Mouse (Mus musculus): Measurements from ENCODE around the gene Hecw2. TPM values are rescaled to one million over a fixed set of nuclear protein-coding genes. Genes with fewer than 3 reads are reported as not detected.

The Hecw2 gene
- total RNA-seq, 2 experiments from 2014 or later: 12.0 to 14.9 TPM

DNA sequence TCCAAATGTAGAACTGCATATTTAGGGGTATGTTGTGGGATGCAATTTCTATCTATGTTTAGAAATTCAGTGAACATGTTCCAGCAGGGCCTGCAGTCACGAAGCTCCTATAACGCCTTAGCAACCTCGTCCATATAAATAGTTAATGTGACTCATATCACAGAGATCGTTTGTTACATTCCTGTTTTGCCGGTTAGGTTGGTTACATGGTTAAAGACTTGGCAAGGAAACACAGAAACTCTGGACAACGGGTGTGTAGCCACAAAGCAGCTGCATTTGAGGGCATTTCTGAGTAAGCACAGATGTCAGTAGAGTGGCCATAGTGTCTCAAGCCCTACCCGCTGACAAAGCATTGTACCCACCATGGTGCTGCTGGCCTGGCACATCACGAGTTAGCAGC lies 349.1 kb downstream of the Hecw2 start:
- intact Hi-C loops (cut with DNase I): no loop called here
- no peak for DNase-seq

DNA sequence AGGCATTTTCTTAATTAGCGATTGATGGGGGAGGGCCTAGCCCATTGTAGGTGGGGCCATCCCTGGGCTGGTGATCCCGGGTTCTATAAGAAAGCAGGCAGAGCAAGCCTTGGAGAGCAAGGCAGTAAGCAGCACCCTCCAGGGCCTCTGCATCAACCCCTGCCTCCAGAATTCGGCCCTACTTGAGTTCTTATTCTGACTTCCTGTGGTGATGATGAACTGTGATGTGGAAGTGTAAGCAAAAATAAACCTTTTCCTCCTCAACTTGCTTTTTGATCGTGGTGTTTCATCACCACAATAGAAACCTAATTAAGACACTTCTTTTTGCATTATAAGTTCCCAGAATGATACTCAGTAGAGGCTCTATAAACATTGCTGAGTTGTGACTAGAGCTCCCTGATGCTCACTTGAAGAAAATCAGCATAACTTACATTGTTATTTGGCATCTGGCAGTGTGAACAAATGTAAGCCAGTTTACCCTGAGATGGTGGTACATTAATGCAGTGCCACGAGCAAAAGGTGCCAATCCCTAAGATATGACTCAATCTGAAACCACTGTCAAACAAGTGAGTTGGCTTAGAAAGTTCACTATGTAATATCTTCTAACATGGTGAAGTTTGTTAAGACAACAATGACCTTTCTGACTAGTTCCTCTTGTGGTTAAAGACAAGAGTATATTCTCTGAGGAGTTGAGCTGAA lies 349.9 kb downstream of the Hecw2 start:
- intact Hi-C loops (cut with DNase I): no loop called here
- no peak for DNase-seq

DNA sequence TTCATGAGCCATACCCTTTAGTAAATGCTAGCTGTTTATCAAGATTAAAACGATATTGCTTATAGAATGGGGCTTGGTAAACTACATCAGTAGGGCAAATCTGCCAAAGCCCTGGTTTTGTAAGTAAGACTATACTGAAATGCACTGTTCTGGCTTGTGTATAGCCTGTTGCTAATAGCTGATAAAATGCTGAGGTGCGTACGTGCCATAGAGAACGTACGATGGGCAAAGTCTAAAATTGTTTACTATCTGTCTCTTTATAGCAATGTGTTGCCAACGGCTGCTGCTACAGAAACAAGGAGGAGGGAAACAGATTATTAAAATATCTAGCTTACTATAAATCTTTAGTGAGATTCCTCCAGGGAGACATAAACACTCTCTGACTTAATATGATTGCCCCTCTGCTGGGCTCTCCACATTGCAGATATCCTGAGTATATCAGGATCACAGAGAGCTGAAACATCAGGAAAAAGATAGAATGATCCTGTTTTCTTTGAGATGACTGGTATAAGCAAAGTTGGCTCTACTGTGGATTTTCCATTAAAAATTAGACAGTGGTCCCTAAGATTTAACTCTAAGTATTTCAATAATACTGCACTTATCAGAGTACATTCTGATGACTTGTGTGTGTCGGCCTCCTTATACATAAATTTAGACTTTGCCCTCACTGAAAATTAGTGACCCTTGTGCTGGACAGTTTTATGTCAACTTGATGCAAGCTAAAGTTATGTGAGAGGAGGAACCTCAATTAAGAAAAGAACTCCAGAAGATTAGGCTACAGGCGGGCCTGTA lies 350.6 kb downstream of the Hecw2 start:
- no peak for DNase-seq
- intact Hi-C loops (cut with DNase I): no loop called here

DNA sequence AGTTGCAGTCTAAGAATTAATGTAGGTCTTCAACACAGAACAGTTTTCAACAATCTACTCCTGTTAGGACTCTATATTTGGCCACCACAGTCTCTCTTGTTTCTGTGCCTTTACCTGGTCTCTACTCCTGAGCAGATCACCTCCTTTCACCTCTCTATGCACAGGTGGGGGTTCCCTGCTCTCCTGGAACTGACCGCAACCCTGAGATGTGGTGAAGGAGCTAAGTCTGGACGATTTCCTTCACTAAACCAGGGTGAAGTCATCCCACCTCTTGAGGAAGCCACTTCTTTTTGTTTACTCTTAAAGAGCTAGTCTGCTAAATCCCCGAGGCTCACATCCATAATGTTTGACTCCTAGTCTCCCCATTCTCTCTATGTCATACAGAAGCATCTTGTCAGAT lies 351.9 kb downstream of the Hecw2 start:
- DNase-seq: no peak
- intact Hi-C loops (cut with DNase I): no loop called here

DNA sequence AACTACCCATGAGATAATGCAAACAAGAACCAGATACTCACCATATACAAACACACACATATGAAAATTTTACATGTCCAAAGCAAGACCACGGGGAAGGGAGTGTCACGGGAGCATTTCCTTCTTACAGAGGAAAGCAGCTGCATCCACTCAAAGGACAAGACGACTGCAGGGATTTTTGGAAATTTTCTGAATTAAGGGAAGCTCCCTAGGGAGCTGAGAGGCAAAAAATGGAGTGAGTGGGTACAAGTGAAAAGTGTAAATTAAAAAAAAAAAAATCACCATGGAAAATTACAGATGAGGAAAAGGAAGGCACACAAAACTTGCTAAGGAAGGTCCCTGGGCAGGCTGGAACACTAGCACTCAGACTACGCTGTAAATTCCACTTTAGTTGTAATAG lies 353.9 kb downstream of the Hecw2 start:
- intact Hi-C loops (cut with DNase I): no loop called here
- no peak for DNase-seq

DNA sequence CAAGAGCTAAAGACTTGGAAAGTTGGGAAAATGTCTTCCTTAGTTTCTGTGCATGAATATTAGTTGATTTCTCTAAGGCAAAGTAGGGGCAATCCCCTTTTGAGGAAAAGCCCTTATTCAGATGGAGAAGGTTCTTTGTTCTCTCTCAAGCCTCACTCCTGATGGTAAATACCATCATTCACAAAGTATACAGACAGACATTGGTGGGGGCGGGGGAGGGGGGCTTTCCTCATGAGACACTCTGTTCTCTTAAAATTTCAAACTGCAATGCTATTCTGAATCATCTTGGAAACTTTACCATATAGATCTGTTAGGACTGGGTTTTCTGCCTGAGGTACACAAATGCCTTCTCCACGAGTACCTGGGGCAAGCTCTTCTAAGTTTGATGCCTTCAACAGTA lies 355.6 kb downstream of the Hecw2 start:
- DNase-seq: no peak
- intact Hi-C loops (cut with DNase I): no loop called here

DNA sequence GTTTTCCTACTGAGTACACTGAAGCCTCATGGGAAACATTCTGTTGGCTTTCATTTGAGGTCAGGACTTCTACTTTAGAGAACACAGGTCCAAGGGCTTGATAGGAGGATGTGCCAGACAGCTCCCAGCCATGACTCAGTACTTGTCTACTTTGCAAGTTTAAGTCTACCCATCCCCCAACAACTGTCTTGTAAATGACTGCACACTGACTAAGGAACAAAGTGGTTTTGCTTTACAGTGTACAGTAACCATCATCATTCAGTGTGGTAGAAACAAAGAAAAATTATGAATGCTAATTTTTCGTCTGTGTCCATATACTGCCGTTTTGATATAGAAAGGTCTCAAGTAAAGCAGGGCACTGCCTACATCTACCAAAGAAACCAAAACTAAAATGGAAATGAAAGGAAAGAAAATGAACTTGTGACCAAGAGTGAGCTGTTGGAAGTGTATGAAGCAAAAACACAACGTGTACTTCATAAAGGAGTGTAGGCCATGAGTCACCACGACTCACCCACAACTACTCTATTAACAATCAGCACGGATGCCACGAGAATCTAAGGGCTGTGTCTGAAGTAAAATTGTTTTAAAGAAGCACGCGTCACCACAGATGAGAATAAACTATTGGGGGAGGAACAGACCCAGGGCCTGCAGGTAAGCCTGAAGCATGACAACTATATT lies 356.6 kb downstream of the Hecw2 start:
- no peak for DNase-seq
- intact Hi-C loops (cut with DNase I): no loop called here

DNA sequence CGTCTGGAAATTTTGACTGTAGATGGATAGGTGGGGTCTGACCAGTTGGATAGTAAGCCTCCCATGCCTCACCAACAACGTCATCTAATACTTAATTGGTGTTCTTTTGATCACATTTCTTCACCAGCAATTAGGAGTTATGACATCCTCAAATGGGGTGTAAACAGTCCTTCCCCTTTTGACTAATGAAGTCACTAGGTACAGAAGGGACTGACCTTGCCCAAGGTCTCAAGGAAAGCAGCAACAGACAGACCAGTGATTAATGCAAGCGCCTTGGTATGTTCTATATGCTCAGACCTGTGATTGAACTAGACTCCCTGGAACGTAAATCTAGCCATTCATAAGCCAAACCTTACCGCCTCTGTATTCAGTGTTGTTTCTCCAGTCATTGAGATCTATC lies 364.7 kb downstream of the Hecw2 start:
- intact Hi-C loops (cut with DNase I): no loop called here
- no peak for DNase-seq

DNA sequence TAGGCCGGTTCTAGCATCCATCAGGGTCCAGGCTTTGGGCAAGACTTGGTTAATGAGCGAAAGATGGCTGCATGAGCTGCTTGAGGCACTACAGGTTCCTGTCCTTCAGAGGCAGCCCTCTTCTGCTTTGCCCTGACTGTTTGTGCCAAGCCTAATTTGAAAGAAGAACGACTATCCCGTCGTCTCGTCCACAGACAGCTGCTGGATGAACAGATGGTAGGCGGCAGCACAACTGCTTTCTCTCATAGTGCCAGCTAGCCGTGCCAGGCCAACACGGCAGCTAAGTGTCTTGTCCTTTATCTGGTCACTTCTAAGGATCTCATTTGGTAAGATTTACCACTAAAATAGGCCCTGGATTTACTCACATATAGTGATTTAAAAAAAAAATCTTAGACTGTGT lies 365.9 kb downstream of the Hecw2 start:
- intact Hi-C loops (cut with DNase I): no loop called here

DNA sequence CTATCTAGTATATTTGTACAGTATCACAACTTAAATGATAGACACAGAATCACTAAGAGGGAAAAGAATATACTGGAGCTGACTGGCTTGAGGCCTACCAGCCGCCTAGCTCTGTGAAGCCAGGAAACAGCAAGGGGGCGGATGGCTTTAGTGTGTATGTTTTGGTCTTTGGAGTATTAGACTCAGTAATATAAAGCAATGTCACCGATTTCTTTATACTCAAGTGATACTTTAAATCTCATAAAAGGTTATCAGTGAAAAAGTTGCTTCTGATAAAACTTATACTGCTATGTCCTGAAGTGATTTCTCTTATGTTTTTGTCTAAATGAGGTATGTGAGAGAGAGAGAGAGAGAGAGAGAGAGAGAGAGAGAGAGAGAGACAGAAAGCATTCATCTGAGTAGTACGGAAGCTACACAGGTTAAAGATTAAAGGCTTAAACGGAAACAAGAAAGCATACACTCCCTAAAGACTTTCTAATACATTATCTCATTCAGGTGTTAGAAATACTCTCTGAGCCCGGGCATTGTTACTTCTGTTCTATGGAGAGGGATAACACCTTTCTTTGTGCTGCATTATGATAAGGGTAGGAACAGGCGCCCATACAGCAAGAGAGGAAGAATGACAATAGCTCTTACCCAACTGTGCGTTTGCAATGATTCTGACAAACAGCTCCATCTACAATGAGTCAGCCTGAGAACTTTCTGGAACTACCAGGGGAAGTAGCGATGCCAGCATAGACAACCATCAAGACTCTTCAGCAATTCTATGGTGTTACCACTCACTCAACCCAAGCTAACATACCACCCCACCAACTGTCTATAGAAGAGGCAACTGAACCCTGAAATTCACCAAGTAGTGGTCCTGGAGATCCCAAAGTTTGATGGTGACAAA lies 370.3 kb downstream of the Hecw2 start:
- intact Hi-C loops (cut with DNase I): no loop called here
- no peak for DNase-seq

More for the DNA sequence above, 365.9 kb downstream of the Hecw2 start:
- no peak for DNase-seq

DNA sequence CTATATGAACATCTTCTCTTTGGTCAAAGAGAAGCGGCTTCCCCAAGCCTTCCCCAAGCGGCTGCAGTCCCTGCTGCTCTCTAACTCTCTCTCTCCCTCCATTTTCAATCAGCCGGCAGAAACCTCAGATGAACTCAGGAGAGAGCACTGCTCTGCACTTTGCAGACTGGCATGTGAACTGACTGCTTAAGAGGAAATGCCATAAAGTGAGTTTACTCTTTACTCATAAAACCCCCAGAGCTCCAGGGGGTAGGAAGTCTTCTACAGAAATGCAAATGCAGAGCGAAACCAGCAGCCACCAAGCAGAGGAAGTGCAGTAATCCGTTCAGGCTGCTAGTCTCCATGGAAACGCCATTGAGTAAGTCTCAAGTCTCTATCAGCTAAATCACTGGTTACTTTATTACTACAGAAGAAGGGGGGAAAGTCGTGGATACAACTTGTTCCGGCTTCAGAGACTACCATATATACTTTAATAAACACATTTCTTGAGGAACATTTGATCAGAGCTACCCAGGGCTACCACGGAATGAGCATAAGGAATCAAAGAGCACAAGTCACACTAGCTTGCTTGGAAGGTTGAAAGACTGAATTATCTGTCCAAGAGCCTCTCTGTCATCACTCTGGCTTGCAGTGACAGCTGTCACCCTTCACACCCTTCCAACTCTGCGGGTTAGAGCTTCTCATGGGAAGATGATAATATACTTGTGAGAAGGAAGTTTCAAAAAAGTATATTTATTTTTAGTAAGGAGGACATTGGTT lies 371.1 kb downstream of the Hecw2 start:
- intact Hi-C loops (cut with DNase I): no loop called here
- DNase-seq: peak; percentile 26 to 33

DNA sequence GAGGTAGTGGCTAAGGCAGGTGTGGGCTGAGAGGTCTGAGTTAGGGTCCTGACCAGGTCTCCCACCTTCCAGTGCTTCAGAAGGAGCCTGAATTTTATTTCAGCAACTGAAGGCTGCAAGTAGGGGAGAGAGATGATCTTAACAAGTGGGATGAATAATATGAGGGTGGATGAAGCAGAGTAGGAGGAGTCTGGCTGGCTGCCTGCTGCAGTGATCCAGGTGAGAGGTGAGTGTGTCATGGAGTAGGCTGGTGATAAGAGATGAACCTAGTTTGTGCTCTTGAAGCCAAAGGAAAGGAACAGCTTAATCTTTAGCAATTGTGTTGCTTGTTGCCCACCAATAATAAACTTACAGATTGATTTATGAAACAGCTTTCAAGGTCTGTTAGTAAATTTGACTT lies 373.0 kb downstream of the Hecw2 start:
- intact Hi-C loops (cut with DNase I): no loop called here

DNA sequence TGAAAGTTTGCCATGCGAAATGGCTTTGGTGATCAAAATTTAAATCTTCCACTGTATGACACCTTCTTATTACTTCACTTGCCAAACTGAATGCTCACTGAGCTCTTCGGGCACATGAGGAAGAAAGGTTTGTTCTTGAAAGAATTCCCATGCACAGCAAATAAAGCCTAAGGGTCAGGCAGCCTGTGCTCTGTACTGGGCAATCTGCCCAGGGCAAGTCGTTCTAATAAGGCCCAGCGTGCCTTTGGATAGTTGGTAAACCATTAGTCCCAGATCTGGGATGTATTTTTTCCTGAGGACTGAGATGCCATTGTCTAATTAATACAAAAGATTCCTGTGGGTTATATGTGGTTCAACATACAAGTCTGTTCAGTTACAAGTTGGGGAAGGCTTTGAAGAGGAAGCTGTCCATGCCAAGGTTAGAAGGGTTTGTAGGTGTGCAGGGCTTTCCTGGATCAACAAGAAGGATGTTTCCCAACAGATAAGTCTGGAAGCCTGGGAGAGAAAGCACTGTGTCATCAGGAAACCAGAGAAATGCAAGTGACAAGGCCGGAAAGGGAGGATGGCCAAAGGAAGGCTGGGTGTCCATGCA lies 374.8 kb downstream of the Hecw2 start:
- intact Hi-C loops (cut with DNase I): no loop called here
- DNase-seq: no peak

More for the DNA sequence above, 373.0 kb downstream of the Hecw2 start:
- no peak for DNase-seq

DNA sequence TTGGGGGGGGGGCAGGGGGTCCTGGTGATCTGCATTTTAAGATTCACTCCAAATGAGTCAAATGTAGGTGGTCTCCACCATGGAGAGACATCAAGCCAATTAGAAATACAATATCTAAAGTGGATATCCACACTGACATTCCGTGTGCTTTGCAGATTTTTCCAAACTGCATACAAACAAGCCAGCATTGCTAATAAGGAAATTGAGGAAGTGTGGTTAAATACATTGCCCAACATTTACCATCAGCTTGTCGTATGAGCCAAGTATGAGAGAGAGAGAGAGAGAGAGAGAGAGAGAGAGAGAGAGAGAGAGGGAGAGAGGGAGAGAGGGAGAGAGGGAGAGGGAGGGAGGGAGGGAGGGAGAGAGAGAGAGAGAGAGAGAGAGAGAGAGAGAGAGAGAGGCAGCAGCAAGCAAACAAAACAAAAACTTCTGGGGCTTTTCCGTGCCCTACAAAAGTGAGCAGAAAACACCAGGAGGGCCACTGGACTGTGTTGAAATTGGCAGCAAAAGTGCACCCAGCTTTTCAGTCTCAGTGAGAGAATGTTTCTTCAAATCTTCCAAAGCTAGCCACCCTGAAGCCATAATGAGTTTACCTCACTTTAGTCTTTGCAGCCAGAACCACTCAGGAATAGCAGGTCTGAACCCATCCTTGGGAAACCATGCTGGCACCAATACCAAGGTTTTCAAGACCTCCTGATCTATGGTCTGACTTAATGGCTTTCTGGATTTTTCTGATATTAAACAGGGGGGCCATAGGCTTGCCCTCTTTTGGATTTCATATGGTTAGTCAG lies 376.7 kb downstream of the Hecw2 start:
- intact Hi-C loops (cut with DNase I): no loop called here

DNA sequence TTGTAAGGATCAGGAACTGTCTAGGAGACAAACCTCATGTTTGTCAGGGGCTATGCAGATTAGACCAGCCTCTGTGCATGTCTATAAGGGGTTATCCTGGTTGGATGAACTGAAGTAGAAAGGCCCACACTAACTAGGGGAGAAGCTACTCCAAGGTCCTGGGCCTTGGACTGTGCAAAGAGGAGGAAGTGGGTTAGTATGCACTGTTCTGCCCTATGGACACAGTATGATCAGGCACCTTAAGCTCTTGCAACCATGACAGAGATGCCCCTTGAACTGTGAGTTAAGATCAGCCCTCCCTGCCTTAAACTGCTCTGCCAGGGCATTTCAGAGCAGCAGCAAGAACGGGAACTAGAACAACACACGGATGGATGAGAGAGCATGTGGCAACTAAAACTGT lies 378.6 kb downstream of the Hecw2 start:
- intact Hi-C loops (cut with DNase I): no loop called here
- DNase-seq: no peak

More for the DNA sequence above, 376.7 kb downstream of the Hecw2 start:
- DNase-seq: no peak

DNA sequence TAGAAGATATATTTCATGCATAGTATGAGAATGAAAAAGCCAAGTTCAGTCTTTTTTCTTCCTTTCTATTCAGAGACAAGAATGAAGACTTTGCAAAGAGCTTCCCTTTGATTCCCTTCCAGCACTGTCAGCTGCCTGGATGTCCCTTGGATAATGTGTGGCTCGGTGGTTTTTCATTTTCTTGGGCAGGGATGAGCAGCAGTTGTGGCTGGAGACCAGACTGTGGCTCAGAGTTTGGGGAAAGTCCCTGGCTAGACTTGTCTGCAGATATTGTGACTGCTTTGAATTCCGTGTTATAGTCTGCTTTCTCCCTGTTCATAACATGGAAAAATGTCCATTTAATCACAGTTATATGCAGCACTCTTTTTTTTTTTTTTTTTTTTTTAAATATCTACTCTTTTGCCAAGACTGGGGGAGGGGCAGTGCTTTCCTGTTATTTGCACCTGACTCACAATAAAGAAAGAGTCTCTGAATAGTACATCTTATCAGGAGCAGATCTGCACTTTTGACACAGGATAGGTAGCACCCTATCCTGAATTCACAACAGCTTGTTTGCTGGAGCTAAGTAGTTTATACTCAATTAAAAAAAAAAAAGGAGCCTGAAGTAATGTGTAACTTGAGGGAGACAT lies 380.8 kb downstream of the Hecw2 start:
- DNase-seq: peak; percentile 28 to 37
- intact Hi-C loops (cut with DNase I): no loop called here

DNA sequence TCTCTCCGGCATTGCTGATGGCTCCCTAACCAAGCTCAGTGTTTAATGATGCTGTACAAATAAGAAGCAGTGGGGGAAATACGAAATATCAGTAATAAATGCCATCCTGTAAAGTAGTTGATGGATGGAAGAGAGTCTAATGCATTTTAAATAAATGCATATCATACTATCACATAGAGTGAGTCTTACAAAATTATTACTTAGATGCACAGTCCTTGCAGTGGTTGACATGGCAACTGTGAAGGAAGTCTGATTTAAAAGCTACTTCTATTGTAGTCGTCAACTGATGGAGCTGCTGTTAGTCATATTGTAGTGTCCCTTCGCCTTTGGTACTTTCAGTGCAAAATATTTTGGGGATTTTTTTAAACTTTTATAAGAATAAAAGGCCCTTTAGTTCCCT lies 383.0 kb downstream of the Hecw2 start:
- intact Hi-C loops (cut with DNase I): no loop called here
- no peak for DNase-seq

DNA sequence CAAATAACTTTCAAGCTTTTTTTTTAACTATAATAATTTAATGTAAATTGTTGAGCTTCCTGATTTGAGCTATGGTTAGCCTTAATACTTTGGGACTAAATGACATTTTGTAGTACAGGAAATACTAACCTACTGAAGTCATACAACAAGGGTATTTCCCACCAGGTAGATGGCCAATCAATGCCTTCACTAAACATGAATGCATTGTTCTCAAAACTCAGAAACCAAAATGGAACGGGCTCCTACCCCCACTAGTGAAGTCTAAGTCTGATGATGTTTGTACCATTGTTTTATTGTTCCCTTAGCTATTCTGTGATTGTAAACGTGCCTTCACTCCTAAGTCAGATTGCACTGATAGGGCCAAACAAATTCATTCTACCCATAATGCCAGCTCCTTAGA lies 386.7 kb downstream of the Hecw2 start:
- no peak for DNase-seq
- intact Hi-C loops (cut with DNase I): no loop called here

Data from heart, postnatal 14 days (tissue).